Mouse (Mus musculus): ENCODE results near the gene Defa26. TPM values are rescaled to one million over a fixed set of nuclear protein-coding genes. Genes with fewer than 3 reads are reported as not detected.

Gene Defa26
- not detected for polyA plus RNA-seq (2014; fragmentation: Illumina TruSeq; extraction: RNeasy Lipid Tissue Mini Kit (QIAGEN cat#74804); ENCODE audit: low read depth, low replicate concordance)

GRCm38 (mm10) chr8:21617883-21618282 lies at the start of gene Defa26:
Defa26 (plus strand) TSS chr8:21618183.

GRCm38 (mm10) chr8:21582706-21583105 lies 35.3 kb upstream of the Defa26 start, which contains the start of gene Defa28:
Defa28 (plus strand) TSS chr8:21583006.

GRCm38 (mm10) chr8:21594408-21594807 lies 23.6 kb upstream of the Defa26 start, which contains the start of gene Gm7861:
Gm7861 (minus strand) TSS chr8:21594508.

GRCm38 (mm10) chr8:21655480-21655879 lies 37.5 kb downstream of the Defa26 start, which contains the start of gene Defa17:
Defa17 (plus strand) TSS chr8:21655780.

GRCm38 (mm10) chr8:21665497-21665896 lies 47.5 kb downstream of the Defa26 start, which contains the start of gene Defa34:
Defa34 (plus strand) TSS chr8:21665797.

Other genes with a start within 250 kb of the Defa26 start
- not detected for gene Defa2, start 239.7 kb upstream of the Defa26 start, polyA plus RNA-seq (2014; fragmentation: Illumina TruSeq; extraction: RNeasy Lipid Tissue Mini Kit (QIAGEN cat#74804); ENCODE audit: low read depth, low replicate concordance)
- gene Defa33, start 226.4 kb upstream of the Defa26 start, polyA plus RNA-seq (2014; fragmentation: Illumina TruSeq; extraction: RNeasy Lipid Tissue Mini Kit (QIAGEN cat#74804); ENCODE audit: low read depth, low replicate concordance), result not detected
- not detected for gene Defa36, start 190.8 kb upstream of the Defa26 start, polyA plus RNA-seq (2014; fragmentation: Illumina TruSeq; extraction: RNeasy Lipid Tissue Mini Kit (QIAGEN cat#74804); ENCODE audit: low read depth, low replicate concordance)
- gene Gm7849, start 161.6 kb upstream of the Defa26 start, polyA plus RNA-seq (2014; fragmentation: Illumina TruSeq; extraction: RNeasy Lipid Tissue Mini Kit (QIAGEN cat#74804); ENCODE audit: low read depth, low replicate concordance), result not detected
- gene Defa20, start 108.9 kb upstream of the Defa26 start, polyA plus RNA-seq (2014; fragmentation: Illumina TruSeq; extraction: RNeasy Lipid Tissue Mini Kit (QIAGEN cat#74804); ENCODE audit: low read depth, low replicate concordance), result not detected
- gene Defa32, start 89.2 kb upstream of the Defa26 start, polyA plus RNA-seq (2014; fragmentation: Illumina TruSeq; extraction: RNeasy Lipid Tissue Mini Kit (QIAGEN cat#74804); ENCODE audit: low read depth, low replicate concordance), result not detected
- gene Defa37, start 52.8 kb upstream of the Defa26 start, polyA plus RNA-seq (2014; fragmentation: Illumina TruSeq; extraction: RNeasy Lipid Tissue Mini Kit (QIAGEN cat#74804); ENCODE audit: low read depth, low replicate concordance), result not detected
- gene Defa28, start 35.2 kb upstream of the Defa26 start, polyA plus RNA-seq (2014; fragmentation: Illumina TruSeq; extraction: RNeasy Lipid Tissue Mini Kit (QIAGEN cat#74804); ENCODE audit: low read depth, low replicate concordance), result not detected
- gene Gm7861, start 23.7 kb upstream of the Defa26 start, polyA plus RNA-seq (2014; fragmentation: Illumina TruSeq; extraction: RNeasy Lipid Tissue Mini Kit (QIAGEN cat#74804); ENCODE audit: low read depth, low replicate concordance), result not detected
- gene Defa17, start 37.6 kb downstream of the Defa26 start, polyA plus RNA-seq (2014; fragmentation: Illumina TruSeq; extraction: RNeasy Lipid Tissue Mini Kit (QIAGEN cat#74804); ENCODE audit: low read depth, low replicate concordance), result 0.85 TPM
- not detected for gene Defa34, start 47.6 kb downstream of the Defa26 start, polyA plus RNA-seq (2014; fragmentation: Illumina TruSeq; extraction: RNeasy Lipid Tissue Mini Kit (QIAGEN cat#74804); ENCODE audit: low read depth, low replicate concordance)
- gene AY761184, start 85.5 kb downstream of the Defa26 start, polyA plus RNA-seq (2014; fragmentation: Illumina TruSeq; extraction: RNeasy Lipid Tissue Mini Kit (QIAGEN cat#74804); ENCODE audit: low read depth, low replicate concordance), result not detected
- not detected for gene Defa24, start 116.3 kb downstream of the Defa26 start, polyA plus RNA-seq (2014; fragmentation: Illumina TruSeq; extraction: RNeasy Lipid Tissue Mini Kit (QIAGEN cat#74804); ENCODE audit: low read depth, low replicate concordance)
- not detected for gene Defb50, start 205.4 kb downstream of the Defa26 start, polyA plus RNA-seq (2014; fragmentation: Illumina TruSeq; extraction: RNeasy Lipid Tissue Mini Kit (QIAGEN cat#74804); ENCODE audit: low read depth, low replicate concordance)
- gene Defb2, start 221.7 kb downstream of the Defa26 start, polyA plus RNA-seq (2014; fragmentation: Illumina TruSeq; extraction: RNeasy Lipid Tissue Mini Kit (QIAGEN cat#74804); ENCODE audit: low read depth, low replicate concordance), result not detected
- gene Defb10, start 240.7 kb downstream of the Defa26 start, polyA plus RNA-seq (2014; fragmentation: Illumina TruSeq; extraction: RNeasy Lipid Tissue Mini Kit (QIAGEN cat#74804); ENCODE audit: low read depth, low replicate concordance), result not detected

Data from testis, adult 10 weeks (tissue).